Mouse (Mus musculus): ENCODE measurements around the gene Olfr1383. TPM values are rescaled to one million over a fixed set of nuclear protein-coding genes. Genes with fewer than 3 reads are reported as not detected.

Olfr1383 gene
- polyA plus RNA-seq, 1 experiment = not detected

Other genes starting within 250 kb of the Olfr1383 start
- 0.10 and 0.42 TPM in 2 replicates for gene Olfr1393, start 241.3 kb upstream of the Olfr1383 start, polyA plus RNA-seq (2012; rRNA removed)
- 0.11 and 0.13 TPM in 2 replicates for gene Olfr1392, start 234.4 kb upstream of the Olfr1383 start, polyA plus RNA-seq (2012; rRNA removed)
- not detected in 2 replicates for gene Olfr10, start 214.9 kb upstream of the Olfr1383 start, polyA plus RNA-seq (2012; rRNA removed)
- gene Olfr1391, start 196.9 kb upstream of the Olfr1383 start, polyA plus RNA-seq (2012; rRNA removed) = not detected in 2 replicates
- gene Olfr1390, start 184.5 kb upstream of the Olfr1383 start, polyA plus RNA-seq (2012; rRNA removed) = not detected in 2 replicates
- not detected in 2 replicates for gene Olfr1389, start 96.6 kb upstream of the Olfr1383 start, polyA plus RNA-seq (2012; rRNA removed)
- gene Olfr1388, start 83.0 kb upstream of the Olfr1383 start, polyA plus RNA-seq (2012; rRNA removed) = 0.19 and 0.27 TPM in 2 replicates
- not detected in 2 replicates for gene Olfr1387, start 64.3 kb upstream of the Olfr1383 start, polyA plus RNA-seq (2012; rRNA removed)
- gene Olfr1386, start 54.6 kb upstream of the Olfr1383 start, polyA plus RNA-seq (2012; rRNA removed) = not detected in 2 replicates
- not detected in 2 replicates for gene Olfr1385, start 30.6 kb upstream of the Olfr1383 start, polyA plus RNA-seq (2012; rRNA removed)
- gene Olfr1384, start 12.9 kb upstream of the Olfr1383 start, polyA plus RNA-seq (2012; rRNA removed) = not detected in 2 replicates
- gene Olfr1382, start 8.6 kb downstream of the Olfr1383 start, polyA plus RNA-seq (2012; rRNA removed) = not detected in 2 replicates
- gene Olfr1381, start 23.8 kb downstream of the Olfr1383 start, polyA plus RNA-seq (2012; rRNA removed) = not detected in 2 replicates
- not detected in 2 replicates for gene Olfr1380, start 37.2 kb downstream of the Olfr1383 start, polyA plus RNA-seq (2012; rRNA removed)
- 3.2 and 8.6 TPM in 2 replicates for gene Flt4, start 89.6 kb downstream of the Olfr1383 start, polyA plus RNA-seq (2012; rRNA removed)
- gene Scgb3a1, start 144.0 kb downstream of the Olfr1383 start, polyA plus RNA-seq (2012; rRNA removed) = 3.4 and 19.7 TPM in 2 replicates
- 2.7 and 5.1 TPM in 2 replicates for gene Cnot6, start 193.1 kb downstream of the Olfr1383 start, polyA plus RNA-seq (2012; rRNA removed)

Measured in small intestine, adult 2 months (tissue).